Mouse (Mus musculus) ovary, postnatal 36 days (tissue): Measurements from ENCODE around the gene Cacng2.

Experiments
- DNase-seq: peaks from one replicate; pipeline ENCODE4 v3.0.0; 2022; ENCODE audit warnings: low spot score, mixed read lengths

Cacng2 gene

DNA sequence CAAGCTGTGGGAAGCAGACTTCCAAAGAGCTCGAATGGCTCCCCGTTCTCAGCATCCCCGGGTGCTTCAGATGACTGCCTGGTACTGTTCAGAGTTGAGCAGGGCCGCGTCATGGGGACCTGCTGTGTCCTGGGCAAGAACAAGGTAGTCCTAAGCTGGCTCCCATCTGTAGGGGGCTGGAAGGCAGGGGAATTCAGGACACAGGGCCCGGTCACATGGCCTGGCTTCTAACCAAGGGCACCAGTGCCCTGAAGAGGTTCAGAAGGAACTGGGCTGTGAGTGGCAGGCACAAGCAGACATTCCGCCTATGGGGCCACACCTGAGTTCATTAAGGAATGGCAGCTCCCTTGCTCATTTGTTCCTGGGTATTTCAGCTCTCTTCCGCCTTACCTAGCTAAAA, 37.7 kb downstream of the Cacng2 start:
- DNase-seq = no peak

- no peak for DNase-seq
Observed at GRCm38 (mm10) chr15:78081384-78081783, 38.4 kb downstream of the Cacng2 start.

GRCm38 (mm10) chr15:78080326-78080725, 39.5 kb downstream of the Cacng2 start:
- no peak for DNase-seq

DNA sequence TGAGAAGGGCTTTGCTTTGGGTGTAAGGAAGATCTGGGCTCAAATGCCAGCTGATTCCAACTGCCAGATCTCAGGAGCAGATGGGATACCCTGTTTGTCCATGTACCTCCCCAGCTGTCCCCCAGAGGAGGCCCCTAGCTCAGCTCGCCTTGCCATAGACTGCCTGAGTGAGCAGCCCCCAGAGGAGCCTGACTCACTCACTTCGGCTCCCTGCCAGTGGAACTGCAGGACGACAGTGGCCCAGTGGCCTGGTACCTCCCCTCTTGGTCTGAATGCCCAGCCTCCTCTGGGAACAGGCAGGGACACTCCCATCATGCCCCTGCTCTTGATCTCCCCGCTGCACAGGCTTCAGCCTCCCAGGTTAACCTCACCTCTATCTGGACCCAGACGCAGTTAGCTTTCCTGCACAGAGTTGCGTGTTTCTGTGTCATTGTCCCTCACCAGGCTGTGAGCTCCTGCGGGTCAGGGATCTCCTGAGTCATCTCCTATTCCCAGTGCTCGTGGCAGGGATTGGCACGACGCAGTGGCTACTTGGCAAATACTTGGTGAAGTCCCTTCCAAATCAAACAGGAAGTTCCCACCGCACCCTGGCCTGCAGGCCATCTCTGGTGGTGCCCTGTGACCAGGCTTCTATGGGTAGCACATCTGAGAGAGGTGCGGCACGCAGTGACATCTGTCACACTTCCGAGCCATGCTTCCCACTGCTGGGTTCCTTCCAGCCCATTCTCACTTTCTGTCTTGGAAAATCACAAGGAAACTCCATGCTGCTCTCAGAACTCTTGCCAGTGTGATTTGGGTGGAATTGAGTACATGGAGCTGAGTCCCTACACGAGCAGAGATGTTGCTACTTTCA, 40.8 kb downstream of the Cacng2 start:
- no peak for DNase-seq

- no peak for DNase-seq
Observed at GRCm38 (mm10) chr15:78078206-78078605, 41.6 kb downstream of the Cacng2 start.

DNA sequence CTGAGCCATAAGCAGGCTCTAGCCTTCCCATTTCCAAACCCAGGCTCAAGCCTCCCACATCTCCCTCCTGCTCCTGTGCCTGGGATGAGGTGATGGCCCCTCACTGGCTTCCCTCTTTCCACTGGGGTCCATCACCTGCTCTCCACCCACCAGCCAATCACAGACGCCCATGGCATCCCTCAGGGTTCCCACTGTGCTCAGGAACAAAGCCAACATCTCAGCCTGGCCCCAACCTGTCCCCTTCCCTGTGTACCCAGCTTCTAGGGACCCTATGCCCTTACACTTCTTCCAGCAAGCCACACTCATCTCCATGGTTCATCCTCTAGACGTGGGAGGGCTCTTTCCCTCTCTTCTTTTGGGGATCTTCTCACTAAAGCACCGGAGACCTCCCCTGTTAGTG, 43.9 kb downstream of the Cacng2 start:
- DNase-seq = no peak

GRCm38 (mm10) chr15:78073109-78073508, 46.7 kb downstream of the Cacng2 start:
- DNase-seq = no peak

GRCm38 (mm10) chr15:78066475-78066874, 53.4 kb downstream of the Cacng2 start:
- DNase-seq = peak; percentile 68

DNA sequence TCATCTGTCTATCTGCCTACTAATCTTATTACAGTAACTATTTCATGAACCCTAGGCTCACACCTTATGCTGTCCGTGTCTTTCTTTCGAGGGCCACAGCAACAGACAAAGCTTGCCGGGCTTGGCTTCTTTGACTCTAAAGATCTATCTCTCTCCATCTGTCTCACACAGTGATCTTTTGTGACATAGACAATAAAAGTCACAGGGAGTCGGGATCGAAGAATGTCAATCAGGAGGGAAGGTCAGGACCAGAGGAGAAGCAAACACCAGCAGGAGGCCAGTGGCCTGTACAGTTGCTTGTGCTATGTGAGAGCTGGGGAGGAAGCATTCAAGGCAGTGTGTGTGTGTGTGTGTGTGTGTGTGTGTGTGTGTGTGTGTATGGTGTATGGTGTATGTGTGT, 54.3 kb downstream of the Cacng2 start:
- no peak for DNase-seq

- no peak for DNase-seq
Observed at GRCm38 (mm10) chr15:78064340-78064739, 55.5 kb downstream of the Cacng2 start.

GRCm38 (mm10) chr15:78062467-78062866, 57.4 kb downstream of the Cacng2 start:
- no peak for DNase-seq

GRCm38 (mm10) chr15:78056930-78057329, 62.9 kb downstream of the Cacng2 start:
- DNase-seq = no peak

- no peak for DNase-seq
Observed at GRCm38 (mm10) chr15:78050682-78051081, 69.1 kb downstream of the Cacng2 start.

- DNase-seq = no peak
Observed at GRCm38 (mm10) chr15:78049933-78050332, 69.9 kb downstream of the Cacng2 start.

- DNase-seq = no peak
Observed at GRCm38 (mm10) chr15:78045842-78046241, 74.0 kb downstream of the Cacng2 start.

DNA sequence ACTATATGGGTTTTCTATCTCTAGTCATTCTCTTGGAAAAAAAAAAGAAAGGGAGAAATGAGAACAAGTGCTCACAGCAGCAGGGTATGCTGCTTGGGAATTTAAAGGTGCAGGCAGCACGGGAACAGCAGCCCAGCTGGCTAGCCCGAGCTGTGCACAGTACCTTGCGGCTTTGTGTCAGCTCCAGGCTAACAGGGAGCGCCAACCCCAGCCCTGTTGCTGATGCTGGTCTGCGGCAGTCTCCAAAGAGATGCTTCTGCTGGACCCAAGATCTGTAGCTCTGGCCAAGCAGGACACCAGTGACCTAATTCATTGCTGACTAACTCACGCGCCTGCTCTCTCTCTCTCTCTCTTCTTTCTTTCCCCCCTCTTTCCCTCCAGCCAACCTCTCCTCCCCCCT, 74.5 kb downstream of the Cacng2 start:
- no peak for DNase-seq

DNA sequence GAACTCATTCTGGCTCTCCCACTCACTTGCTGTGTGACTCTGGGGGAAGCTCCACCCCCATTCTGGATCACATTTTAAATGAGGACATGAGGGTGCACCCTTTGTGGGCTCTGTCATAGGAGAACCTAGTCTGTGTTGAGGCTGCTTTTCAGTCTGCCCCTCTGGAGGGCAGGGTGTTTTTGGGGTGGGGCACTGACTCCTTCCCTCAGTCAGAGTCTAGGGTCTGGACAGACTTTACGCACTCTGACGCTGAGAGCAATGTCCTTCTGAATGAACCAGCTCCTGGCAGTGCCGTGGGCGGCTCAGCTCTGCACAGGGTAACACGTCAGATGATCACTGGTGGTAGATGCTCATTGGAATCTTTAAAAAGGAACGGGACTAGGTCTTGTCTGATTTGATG, 75.0 kb downstream of the Cacng2 start:
- DNase-seq = no peak

DNA sequence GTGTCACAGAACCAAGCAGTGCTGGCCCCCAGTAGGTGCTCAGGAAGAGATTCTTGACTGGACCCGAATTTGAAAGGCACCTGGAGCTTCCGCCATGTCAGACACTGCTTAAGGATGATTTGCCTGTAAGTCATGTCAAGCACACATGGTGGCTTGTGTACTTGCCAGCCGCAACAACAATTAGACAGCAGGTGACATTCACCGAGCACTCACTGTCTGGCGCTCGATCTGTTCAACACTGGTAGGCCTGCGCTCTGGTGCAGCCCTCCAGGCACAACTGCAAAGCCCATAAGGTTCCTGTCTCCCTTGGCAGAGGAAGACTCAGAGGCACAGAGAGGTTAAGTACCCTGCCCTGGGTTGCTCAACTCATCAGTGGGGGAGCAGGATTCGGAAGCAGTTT, 77.1 kb downstream of the Cacng2 start:
- no peak for DNase-seq

GRCm38 (mm10) chr15:78037626-78038025, 82.2 kb downstream of the Cacng2 start:
- no peak for DNase-seq

- DNase-seq = no peak
Observed at GRCm38 (mm10) chr15:78036586-78036985, 83.2 kb downstream of the Cacng2 start.

GRCm38 (mm10) chr15:78029938-78030337, 89.9 kb downstream of the Cacng2 start:
- DNase-seq = no peak

DNA sequence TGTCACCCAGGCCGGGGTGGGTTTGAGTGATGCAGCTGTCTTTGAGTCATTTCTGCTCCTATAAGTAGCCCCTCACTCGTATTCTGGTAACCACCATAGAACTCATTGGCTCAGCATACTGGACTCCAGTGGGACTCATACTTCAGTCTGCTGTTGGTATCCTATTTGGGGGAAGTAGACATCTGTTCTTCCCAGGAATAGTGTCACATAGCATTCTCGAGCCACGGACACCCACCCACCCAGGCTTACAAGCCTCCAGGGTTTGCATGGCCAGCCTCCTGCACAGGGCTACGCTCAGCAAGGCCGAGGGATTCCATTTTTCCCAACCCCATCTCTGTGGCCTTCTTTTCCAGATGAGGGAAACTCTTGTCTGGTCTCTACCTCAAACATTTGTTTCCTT, 93.3 kb downstream of the Cacng2 start:
- no peak for DNase-seq

DNA sequence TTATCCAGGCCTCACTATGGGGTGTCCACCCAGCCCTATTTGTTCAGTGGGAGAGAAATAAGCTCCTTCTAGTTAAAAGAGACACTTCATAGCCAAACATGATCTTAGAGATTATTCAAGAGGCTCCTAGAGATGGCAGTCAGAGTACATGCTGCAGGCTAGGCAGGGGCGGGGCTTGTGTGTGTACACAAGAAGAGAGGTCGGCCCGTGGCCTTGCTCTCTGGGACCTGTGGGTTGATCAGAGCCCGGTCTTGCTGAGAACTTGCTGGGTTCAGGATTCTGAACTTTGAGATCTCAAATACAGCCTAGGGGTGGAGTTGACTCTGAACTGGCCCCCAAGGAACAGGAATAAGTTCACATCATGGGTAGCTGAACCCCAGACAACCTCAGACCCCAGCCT, 95.6 kb downstream of the Cacng2 start:
- no peak for DNase-seq

GRCm38 (mm10) chr15:78014046-78014445, 105.8 kb downstream of the Cacng2 start:
- DNase-seq = no peak
